Mouse (Mus musculus): ENCODE measurements around the gene Avl9. TPM values are rescaled to one million over a fixed set of nuclear protein-coding genes. Genes with fewer than 3 reads are reported as not detected.
A peak's percentile ranks its signal among the peaks of the same experiment; 100 is the strongest.

The Avl9 gene
- polyA plus RNA-seq, 1 experiment = 20.8 TPM

- Histone ChIP-seq H3K4me1 (ENCODE audit: control insufficient read depth, insufficient read depth, low read length) (peaks cover 2% of the 10 kb centered on the region; the same call in 1 of the 2 replicates), H3K27me3 (ENCODE audit: control insufficient read depth, insufficient read depth, low read length) (no peaks in the 10 kb centered on the region), H3K4me3 (replicated peaks; ENCODE audit: insufficient read depth, low read depth, low read length) (peak overlapping the region; percentile 93), H3K27ac (ENCODE audit: insufficient read depth, low read length) (no peak overlapping the region; the same call in 1 of the 2 replicates)
- WGBS = under 1% methylated on average over 8 of the region's 8 CpGs
- no peak for DNase-seq
- TF ChIP-seq CTCF (IDR thresholded peaks at IDR 0.05; ENCODE audit: borderline replicate concordance, insufficient read depth, low read depth, low read length) (no peak), POLR2A (IDR thresholded peaks at IDR 0.05; ENCODE audit: borderline replicate concordance, insufficient read depth, low read length) (no peak)
Observed at GRCm38 (mm10) chr6:56796232-56796631, 81.5 kb downstream of the Avl9 start.

GRCm38 (mm10) chr6:56796668-56797141, 82.0 kb downstream of the Avl9 start:
- H3K27me3 ChIP-seq (ENCODE audit: control insufficient read depth, insufficient read depth, low read length) = no peaks in the 10 kb centered on the region
- H3K4me1 ChIP-seq (ENCODE audit: control insufficient read depth, insufficient read depth, low read length) = peaks cover 2% of the 10 kb centered on the region; the same call in 1 of the 2 replicates
- peak overlapping the region; percentile 95 for H3K27ac ChIP-seq (ENCODE audit: insufficient read depth, low read length)
- H3K4me3 ChIP-seq (replicated peaks; ENCODE audit: insufficient read depth, low read depth, low read length) = peak overlapping the region; percentile 93
- TF ChIP-seq POLR2A (IDR thresholded peaks at IDR 0.05; ENCODE audit: borderline replicate concordance, insufficient read depth, low read length) = no peak
- TF ChIP-seq CTCF (IDR thresholded peaks at IDR 0.05; ENCODE audit: borderline replicate concordance, insufficient read depth, low read depth, low read length) = no peak
- DNase-seq = peak in 1 of 2 experiments; percentile 40
- WGBS = under 1% methylated on average over 16 of the region's 16 CpGs

GRCm38 (mm10) chr6:56797311-56798151, 82.8 kb downstream of the Avl9 start, which contains the start of gene Kbtbd2:
Kbtbd2 (minus strand) TSS chr6:56797813.
- no peaks in the 10 kb centered on the region for H3K27me3 ChIP-seq (ENCODE audit: control insufficient read depth, insufficient read depth, low read length)
- peak within 1 kb of the TSS; percentile 93 for H3K4me3 ChIP-seq (replicated peaks; ENCODE audit: insufficient read depth, low read depth, low read length)
- peaks cover 2% of the 10 kb centered on the region; the same call in 1 of the 2 replicates for H3K4me1 ChIP-seq (ENCODE audit: control insufficient read depth, insufficient read depth, low read length)
- no peak for TF ChIP-seq CTCF (IDR thresholded peaks at IDR 0.05; ENCODE audit: borderline replicate concordance, insufficient read depth, low read depth, low read length)
- peak; percentile 92 for TF ChIP-seq POLR2A (IDR thresholded peaks at IDR 0.05; ENCODE audit: borderline replicate concordance, insufficient read depth, low read length)
- WGBS = under 1% methylated on average over 96 of the region's 98 CpGs
- H3K27ac ChIP-seq (ENCODE audit: insufficient read depth, low read length) = peak within 1 kb of the TSS; percentile 95
- peak; percentile 97 for DNase-seq

GRCm38 (mm10) chr6:56798152-56798465, 83.4 kb downstream of the Avl9 start:
- Histone ChIP-seq H3K4me1 (ENCODE audit: control insufficient read depth, insufficient read depth, low read length) (peaks cover 2% of the 10 kb centered on the region; the same call in 1 of the 2 replicates), H3K27ac (ENCODE audit: insufficient read depth, low read length) (peak overlapping the region; percentile 95), H3K4me3 (replicated peaks; ENCODE audit: insufficient read depth, low read depth, low read length) (peak overlapping the region; percentile 93), H3K27me3 (ENCODE audit: control insufficient read depth, insufficient read depth, low read length) (no peaks in the 10 kb centered on the region)
- TF ChIP-seq CTCF (IDR thresholded peaks at IDR 0.05; ENCODE audit: borderline replicate concordance, insufficient read depth, low read depth, low read length) (no peak), POLR2A (IDR thresholded peaks at IDR 0.05; ENCODE audit: borderline replicate concordance, insufficient read depth, low read length) (no peak)
- DNase-seq = no peak
- 10% methylated on average over 8 of the region's 8 CpGs for WGBS

GRCm38 (mm10) chr6:56805026-56805425, 90.3 kb downstream of the Avl9 start:
- 72% methylated on average over 4 of the region's 4 CpGs for WGBS
- DNase-seq = no peak
- no peak for TF ChIP-seq CTCF (IDR thresholded peaks at IDR 0.05; ENCODE audit: borderline replicate concordance, insufficient read depth, low read depth, low read length)
- TF ChIP-seq POLR2A (IDR thresholded peaks at IDR 0.05; ENCODE audit: borderline replicate concordance, insufficient read depth, low read length) = no peak
- no peak overlapping the region for H3K27ac ChIP-seq (ENCODE audit: insufficient read depth, low read length)
- H3K4me1 ChIP-seq (ENCODE audit: control insufficient read depth, insufficient read depth, low read length) = no peaks in the 10 kb centered on the region
- no peak overlapping the region for H3K4me3 ChIP-seq (replicated peaks; ENCODE audit: insufficient read depth, low read depth, low read length)
- no peaks in the 10 kb centered on the region for H3K27me3 ChIP-seq (ENCODE audit: control insufficient read depth, insufficient read depth, low read length)

- Histone ChIP-seq H3K27me3 (ENCODE audit: control insufficient read depth, insufficient read depth, low read length) (no peaks in the 10 kb centered on the region), H3K4me3 (replicated peaks; ENCODE audit: insufficient read depth, low read depth, low read length) (no peak overlapping the region), H3K4me1 (ENCODE audit: control insufficient read depth, insufficient read depth, low read length) (no peaks in the 10 kb centered on the region), H3K27ac (ENCODE audit: insufficient read depth, low read length) (no peak overlapping the region)
- no peak for DNase-seq
- 48% methylated on average over 2 of the region's 2 CpGs for WGBS
- TF ChIP-seq POLR2A (IDR thresholded peaks at IDR 0.05; ENCODE audit: borderline replicate concordance, insufficient read depth, low read length) (no peak), CTCF (IDR thresholded peaks at IDR 0.05; ENCODE audit: borderline replicate concordance, insufficient read depth, low read depth, low read length) (no peak)
Observed at GRCm38 (mm10) chr6:56806195-56806594, 91.5 kb downstream of the Avl9 start.

- no peak overlapping the region for H3K27ac ChIP-seq (ENCODE audit: insufficient read depth, low read length)
- H3K4me1 ChIP-seq (ENCODE audit: control insufficient read depth, insufficient read depth, low read length) = no peaks in the 10 kb centered on the region
- no peaks in the 10 kb centered on the region for H3K27me3 ChIP-seq (ENCODE audit: control insufficient read depth, insufficient read depth, low read length)
- peak in 1 of 2 experiments; percentile 51 for DNase-seq
- TF ChIP-seq POLR2A (IDR thresholded peaks at IDR 0.05; ENCODE audit: borderline replicate concordance, insufficient read depth, low read length) (no peak), CTCF (IDR thresholded peaks at IDR 0.05; ENCODE audit: borderline replicate concordance, insufficient read depth, low read depth, low read length) (peak; percentile 59; the same call in 1 of the 2 replicates)
- WGBS = 7% methylated on average over 3 of the region's 3 CpGs
- H3K4me3 ChIP-seq (replicated peaks; ENCODE audit: insufficient read depth, low read depth, low read length) = no peak overlapping the region
Observed at GRCm38 (mm10) chr6:56808656-56809055, 94.0 kb downstream of the Avl9 start.

Other genes starting within 250 kb of the Avl9 start
- 29.9 and 35.3 TPM in 2 replicates for gene Pde1c, start 145.8 kb upstream of the Avl9 start, polyA plus RNA-seq (2012; rRNA removed)
- gene Lsm5, start 10.2 kb upstream of the Avl9 start, polyA plus RNA-seq (2012; rRNA removed) = 25.7 and 28.4 TPM in 2 replicates
- 34.4 and 35.6 TPM in 2 replicates for gene Kbtbd2, start 82.9 kb downstream of the Avl9 start, polyA plus RNA-seq (2012; rRNA removed)
- gene Fkbp9, start 117.2 kb downstream of the Avl9 start, polyA plus RNA-seq (2012; rRNA removed) = 19.3 and 19.7 TPM in 2 replicates
- gene Nt5c3, start 209.0 kb downstream of the Avl9 start, polyA plus RNA-seq (2012; rRNA removed) = 38.8 and 47.7 TPM in 2 replicates
- gene Vmn1r4, start 209.1 kb downstream of the Avl9 start, polyA plus RNA-seq (2012; rRNA removed) = 0.33 and 0.59 TPM in 2 replicates